Mouse (Mus musculus): Measurements from ENCODE around the gene Mdn1. TPM values are rescaled to one million over a fixed set of nuclear protein-coding genes. Genes with fewer than 3 reads are reported as not detected.

Gene Mdn1
- total and polyA plus RNA-seq, 3 experiments, result 16.1 to 49.8 (median 44.5) TPM

- Histone ChIP-seq H3K27ac (ENCODE audit: control insufficient read depth, low read depth, low read length) (no peak overlapping the region), H3K9me3 (replicated peaks; ENCODE audit: insufficient read depth, low read length) (no peaks in the 10 kb centered on the region), H3K79me2 (ENCODE audit: control insufficient read depth, insufficient read depth, low read length, poor library complexity) (no peaks in the 10 kb centered on the region), H3K4me1 (ENCODE audit: control insufficient read depth in 1 of 2, insufficient read depth in 2 of 2, low read length in 2 of 2) (no peaks in the 10 kb centered on the region), H3K4me3 (ENCODE audit: control insufficient read depth in 1 of 2, insufficient read depth in 1 of 2, low read depth in 2 of 2, low read length in 2 of 2) (no peak overlapping the region), H3K27me3 (ENCODE audit: control insufficient read depth in 1 of 2, insufficient read depth in 2 of 2, low read length in 2 of 2) (no peaks in the 10 kb centered on the region), H3K36me3 (ENCODE audit: control insufficient read depth in 1 of 2, insufficient read depth in 2 of 2, low read length in 2 of 2) (peaks cover 0 to 32% of the 10 kb centered on the region in 2 experiments; a peak in 2 of 4 replicates), H3K9ac (ENCODE audit: control insufficient read depth, low read depth, low read length, poor library complexity, severe bottlenecking) (no peak overlapping the region)
- DNase-seq (ENCODE audit: low read depth, low spot score), result peak; percentile 28
- TF ChIP-seq TBP (IDR thresholded peaks at IDR 0.05; ENCODE audit: low read depth, low read length) (no peak), POLR2AphosphoS5 (IDR thresholded peaks at IDR 0.05; ENCODE audit: borderline replicate concordance, low read depth, low read length) (no peak), CTCF (IDR thresholded peaks at IDR 0.05 in 2 of 3, conservative IDR thresholded peaks at IDR 0.05 in 1 of 3; ENCODE audit: control insufficient read depth in 1 of 3, insufficient read depth in 1 of 3, low read depth in 2 of 3, low read length in 3 of 3, poor library complexity in 1 of 3, severe bottlenecking in 1 of 3) (peak; percentile 33 to 45 (median 43)), TCF12 (IDR thresholded peaks at IDR 0.05; ENCODE audit: low read depth, low read length) (no peak), MAZ (IDR thresholded peaks at IDR 0.05; ENCODE audit: low read depth, low read length) (no peak), EP300 (IDR thresholded peaks at IDR 0.05; ENCODE audit: low read depth in 1 of 2, low read length in 2 of 2) (no peak), USF1 (IDR thresholded peaks at IDR 0.05; ENCODE audit: low read depth, low read length) (no peak), UBTF (IDR thresholded peaks at IDR 0.05; ENCODE audit: borderline replicate concordance, insufficient read depth, low read depth, low read length) (no peak), BHLHE40 (IDR thresholded peaks at IDR 0.05; ENCODE audit: borderline replicate concordance, low read depth, low read length) (no peak)
Observed at GRCm38 (mm10) chr4:32680843-32681242, 23.9 kb downstream of the Mdn1 start.

GRCm38 (mm10) chr4:32682471-32682870 lies 25.6 kb downstream of the Mdn1 start:
- Histone ChIP-seq H3K79me2 (ENCODE audit: control insufficient read depth, insufficient read depth, low read length, poor library complexity) (no peaks in the 10 kb centered on the region), H3K36me3 (ENCODE audit: control insufficient read depth in 1 of 2, insufficient read depth in 2 of 2, low read length in 2 of 2) (peaks cover 0 to 34% of the 10 kb centered on the region in 2 experiments; a peak in 2 of 4 replicates), H3K9me3 (replicated peaks; ENCODE audit: insufficient read depth, low read length) (no peaks in the 10 kb centered on the region), H3K27me3 (ENCODE audit: control insufficient read depth in 1 of 2, insufficient read depth in 2 of 2, low read length in 2 of 2) (no peaks in the 10 kb centered on the region), H3K27ac (ENCODE audit: control insufficient read depth, low read depth, low read length) (no peak overlapping the region), H3K4me3 (ENCODE audit: control insufficient read depth in 1 of 2, insufficient read depth in 1 of 2, low read depth in 2 of 2, low read length in 2 of 2) (no peak overlapping the region), H3K4me1 (ENCODE audit: control insufficient read depth in 1 of 2, insufficient read depth in 2 of 2, low read length in 2 of 2) (no peaks in the 10 kb centered on the region), H3K9ac (ENCODE audit: control insufficient read depth, low read depth, low read length, poor library complexity, severe bottlenecking) (no peak overlapping the region)
- no peak for TF ChIP-seq SMC3 (IDR thresholded peaks at IDR 0.05; ENCODE audit: low read depth, low read length)
- no peak for DNase-seq (ENCODE audit: low read depth, low spot score)

- DNase-seq (ENCODE audit: low read depth, low spot score), result no peak
- TF ChIP-seq TAL1 (IDR thresholded peaks at IDR 0.05; ENCODE audit: low read length) (no peak), EP300 (IDR thresholded peaks at IDR 0.05; ENCODE audit: low read depth in 1 of 2, low read length in 2 of 2) (no peak), TBP (IDR thresholded peaks at IDR 0.05; ENCODE audit: low read depth, low read length) (no peak), SIN3A (IDR thresholded peaks at IDR 0.05; ENCODE audit: low read length) (no peak), BHLHE40 (IDR thresholded peaks at IDR 0.05; ENCODE audit: borderline replicate concordance, low read depth, low read length) (no peak), MEF2A (IDR thresholded peaks at IDR 0.05; ENCODE audit: extremely low read depth, insufficient replicate concordance, low read depth, low read length, poor library complexity, severe bottlenecking) (no peak), POLR2A (IDR thresholded peaks at IDR 0.05; ENCODE audit: control insufficient read depth in 1 of 2, insufficient read depth in 1 of 2, low read depth in 1 of 2, low read length in 2 of 2, poor library complexity in 1 of 2) (no peak), ZNF384 (IDR thresholded peaks at IDR 0.05; ENCODE audit: low read depth, low read length) (no peak), POLR2AphosphoS2 (IDR thresholded peaks at IDR 0.05; ENCODE audit: low read length) (no peak), UBTF (IDR thresholded peaks at IDR 0.05; ENCODE audit: borderline replicate concordance, insufficient read depth, low read depth, low read length) (no peak), CHD1 (IDR thresholded peaks at IDR 0.05; ENCODE audit: low read depth, low read length) (no peak), MXI1 (IDR thresholded peaks at IDR 0.05; ENCODE audit: low read depth, low read length) (no peak), GABPA (IDR thresholded peaks at IDR 0.05; ENCODE audit: low read depth, low read length) (no peak), USF2 (IDR thresholded peaks at IDR 0.05; ENCODE audit: borderline replicate concordance in 1 of 2, insufficient read depth in 1 of 2, low read depth in 1 of 2, low read length in 2 of 2) (no peak), HCFC1 (IDR thresholded peaks at IDR 0.05; ENCODE audit: low read depth, low read length) (no peak), JUND (IDR thresholded peaks at IDR 0.05; ENCODE audit: low read depth, low read length) (no peak), RCOR1 (IDR thresholded peaks at IDR 0.05; ENCODE audit: low read depth, low read length) (no peak)
- Histone ChIP-seq H3K36me3 (ENCODE audit: control insufficient read depth in 1 of 2, insufficient read depth in 2 of 2, low read length in 2 of 2) (peaks cover 0 to 34% of the 10 kb centered on the region in 2 experiments; a peak in 2 of 4 replicates), H3K79me2 (ENCODE audit: control insufficient read depth, insufficient read depth, low read length, poor library complexity) (no peaks in the 10 kb centered on the region), H3K27ac (ENCODE audit: control insufficient read depth, low read depth, low read length) (no peak overlapping the region), H3K4me1 (ENCODE audit: control insufficient read depth in 1 of 2, insufficient read depth in 2 of 2, low read length in 2 of 2) (no peaks in the 10 kb centered on the region), H3K9me3 (replicated peaks; ENCODE audit: insufficient read depth, low read length) (no peaks in the 10 kb centered on the region), H3K4me3 (ENCODE audit: control insufficient read depth in 1 of 2, insufficient read depth in 1 of 2, low read depth in 2 of 2, low read length in 2 of 2) (no peak overlapping the region), H3K27me3 (ENCODE audit: control insufficient read depth in 1 of 2, insufficient read depth in 2 of 2, low read length in 2 of 2) (no peaks in the 10 kb centered on the region), H3K9ac (ENCODE audit: control insufficient read depth, low read depth, low read length, poor library complexity, severe bottlenecking) (no peak overlapping the region)
Observed at GRCm38 (mm10) chr4:32683061-32683582, 26.2 kb downstream of the Mdn1 start.
